Mouse (Mus musculus): ENCODE measurements around the gene Ly6g5c. TPM values are rescaled to one million over a fixed set of nuclear protein-coding genes. Genes with fewer than 3 reads are reported as not detected.
A peak's percentile ranks its signal among the peaks of the same experiment; 100 is the strongest.

Gene Ly6g5c
- total RNA-seq, 2 experiments from 2014 or later: not detected

DNA sequence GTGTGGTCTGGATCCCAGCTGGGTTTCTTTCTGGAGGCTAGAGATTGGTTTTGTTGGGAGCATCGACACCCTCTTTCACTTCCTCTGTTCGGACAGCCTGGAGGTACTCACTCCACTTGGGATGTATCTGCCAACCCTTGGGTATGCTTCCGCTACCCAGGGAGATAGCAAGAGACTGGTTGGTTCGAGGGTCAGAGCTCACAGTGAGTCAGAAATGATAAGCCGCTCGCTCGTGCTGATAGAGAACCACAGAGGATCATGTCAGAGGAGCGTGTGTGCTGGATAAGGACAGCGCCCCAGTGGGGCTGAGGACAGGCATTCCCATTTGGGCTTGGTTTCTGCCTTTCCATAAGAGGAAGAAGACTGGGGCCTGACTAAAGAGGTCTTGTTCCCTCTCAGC is 28.3 kb upstream of the Ly6g5c start:
- DNase-seq (ENCODE audit: low spot score in 2 of 2): no peak
- intact Hi-C loops (cut with DNase I): no loop called here

DNA sequence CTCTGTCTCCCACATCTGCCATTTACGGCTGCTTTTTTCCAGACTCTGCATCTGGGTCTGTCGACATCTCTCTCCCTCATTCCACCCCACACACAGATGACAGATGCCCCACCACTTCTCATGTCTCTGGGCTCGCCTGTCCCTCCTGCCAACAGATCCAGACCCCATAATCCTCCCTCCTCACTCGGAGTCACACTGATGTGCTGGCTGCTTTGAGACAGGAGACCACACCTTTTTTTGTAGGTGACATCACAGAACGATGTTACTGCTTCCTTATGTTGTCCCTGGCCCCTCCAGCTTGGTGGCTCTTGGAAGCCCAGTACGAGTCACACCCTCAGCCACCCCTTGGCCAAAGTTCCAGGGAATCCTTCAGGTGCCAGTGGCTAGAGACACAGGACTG is 27.8 kb upstream of the Ly6g5c start:
- intact Hi-C loops (cut with DNase I): no loop called here

GRCm38 (mm10) chr17:35080710-35081109 is 27.4 kb upstream of the Ly6g5c start:
- intact Hi-C loops (cut with DNase I): no loop called here
- no peak for DNase-seq (ENCODE audit: low spot score in 2 of 2)

More for the DNA sequence above, 27.8 kb upstream of the Ly6g5c start:
- DNase-seq (ENCODE audit: low spot score in 2 of 2): no peak

GRCm38 (mm10) chr17:35082841-35083576 is 25.1 kb upstream of the Ly6g5c start:
- intact Hi-C loops (cut with DNase I): no loop called here
- DNase-seq (ENCODE audit: low spot score in 2 of 2): no peak

- no peak for DNase-seq (ENCODE audit: low spot score in 2 of 2)
- intact Hi-C loops (cut with DNase I): no loop called here
Observed at GRCm38 (mm10) chr17:35083929-35084497, 24.1 kb upstream of the Ly6g5c start.

- intact Hi-C loops (cut with DNase I): no loop called here
- DNase-seq (ENCODE audit: low spot score in 2 of 2): no peak
Observed at GRCm38 (mm10) chr17:35085208-35085865, 22.7 kb upstream of the Ly6g5c start, which contains the start of gene Ly6g6f. Ly6g6f (minus strand) TSS chr17:35085610.

- peak in 1 of 2 experiments; percentile 66 for DNase-seq (ENCODE audit: low spot score in 2 of 2)
- intact Hi-C loops (cut with DNase I): no loop called here
Observed at GRCm38 (mm10) chr17:35088151-35088550, 19.9 kb upstream of the Ly6g5c start.

GRCm38 (mm10) chr17:35088825-35089644 is 19.0 kb upstream of the Ly6g5c start, which contains the start of gene Abhd16a:
Abhd16a (plus strand) TSS chr17:35089263.
- intact Hi-C loops (cut with DNase I): no loop called here
- peak; percentile 94 to 95 for DNase-seq (ENCODE audit: low spot score in 2 of 2)

DNA sequence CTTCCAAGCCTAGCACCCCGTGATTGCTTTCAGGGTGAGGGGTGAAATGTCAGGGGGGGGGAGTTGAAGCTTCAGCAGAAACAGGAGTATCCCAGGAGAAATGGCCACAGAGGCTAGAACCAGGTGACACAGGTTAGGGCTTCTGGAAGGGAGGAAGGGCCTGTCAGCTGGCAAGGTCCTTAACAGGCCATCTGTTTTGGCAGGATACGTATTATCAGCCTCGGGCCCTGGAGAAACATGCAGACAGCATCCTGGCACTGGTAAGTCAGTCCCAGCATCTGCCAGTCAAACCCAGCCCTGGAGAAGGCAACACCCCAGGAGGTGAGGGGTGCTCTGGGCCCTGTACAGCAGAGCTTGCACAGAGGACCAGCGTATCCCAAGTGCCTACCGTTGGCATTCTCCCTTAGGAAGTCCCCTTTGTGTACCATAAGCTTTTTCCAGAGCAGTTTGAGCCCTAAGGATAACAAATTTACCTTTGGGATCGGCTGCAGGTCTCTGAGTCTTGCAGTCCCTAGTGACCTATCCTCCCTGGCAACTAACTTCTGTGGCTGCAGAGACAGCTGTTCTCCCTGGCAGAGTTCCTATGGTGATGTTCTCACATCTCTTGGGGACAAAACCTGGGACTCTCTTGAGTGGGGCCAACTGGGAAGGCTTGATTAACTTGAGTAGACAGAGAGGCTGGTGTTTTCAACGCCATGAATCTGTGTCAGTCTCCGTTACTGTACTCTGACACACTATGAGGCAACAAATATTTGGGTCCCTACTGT is 17.7 kb upstream of the Ly6g5c start:
- no peak for DNase-seq (ENCODE audit: low spot score in 2 of 2)

DNA sequence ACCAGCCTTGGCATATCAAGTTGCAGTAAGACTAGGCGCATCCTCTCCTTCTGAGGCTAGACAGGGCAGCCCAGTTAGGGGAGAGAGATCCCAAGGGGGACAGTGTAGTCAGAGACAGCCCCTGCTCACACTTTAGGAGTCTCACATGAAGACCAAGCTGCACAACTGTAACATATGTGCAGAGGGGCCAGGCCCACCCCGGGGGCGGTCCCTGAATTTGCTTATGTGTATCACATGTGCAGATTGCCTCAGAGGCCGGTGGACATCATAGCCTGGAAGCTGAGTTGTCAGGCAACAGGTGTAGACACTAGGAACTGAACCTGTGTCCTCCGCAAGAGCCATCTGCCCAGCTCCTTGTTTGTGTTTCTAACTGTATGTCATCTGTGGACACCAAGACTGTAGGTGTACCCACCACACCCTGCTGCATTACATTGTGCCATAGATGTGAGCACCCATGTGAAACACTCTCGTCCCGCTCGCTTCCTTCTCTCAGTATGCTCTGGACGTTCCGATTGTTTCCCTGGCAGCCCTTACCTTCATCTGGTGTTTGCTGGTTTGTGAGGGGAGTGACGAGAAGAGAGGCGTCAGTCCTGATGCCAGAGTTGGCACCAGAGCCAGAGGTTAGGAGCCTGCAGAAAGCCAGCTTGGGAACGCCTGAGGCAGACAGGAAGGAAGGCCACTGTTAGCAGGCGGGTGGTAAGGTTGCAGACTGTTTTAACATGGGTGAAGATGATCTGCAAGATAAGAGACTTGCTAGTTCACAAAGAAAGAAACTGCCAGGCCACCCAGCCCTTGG is 15.5 kb upstream of the Ly6g5c start:
- intact Hi-C loops (cut with DNase I): no loop called here
- no peak for DNase-seq (ENCODE audit: low spot score in 2 of 2)

More for the DNA sequence above, 17.7 kb upstream of the Ly6g5c start:
- intact Hi-C loops (cut with DNase I): no loop called here

DNA sequence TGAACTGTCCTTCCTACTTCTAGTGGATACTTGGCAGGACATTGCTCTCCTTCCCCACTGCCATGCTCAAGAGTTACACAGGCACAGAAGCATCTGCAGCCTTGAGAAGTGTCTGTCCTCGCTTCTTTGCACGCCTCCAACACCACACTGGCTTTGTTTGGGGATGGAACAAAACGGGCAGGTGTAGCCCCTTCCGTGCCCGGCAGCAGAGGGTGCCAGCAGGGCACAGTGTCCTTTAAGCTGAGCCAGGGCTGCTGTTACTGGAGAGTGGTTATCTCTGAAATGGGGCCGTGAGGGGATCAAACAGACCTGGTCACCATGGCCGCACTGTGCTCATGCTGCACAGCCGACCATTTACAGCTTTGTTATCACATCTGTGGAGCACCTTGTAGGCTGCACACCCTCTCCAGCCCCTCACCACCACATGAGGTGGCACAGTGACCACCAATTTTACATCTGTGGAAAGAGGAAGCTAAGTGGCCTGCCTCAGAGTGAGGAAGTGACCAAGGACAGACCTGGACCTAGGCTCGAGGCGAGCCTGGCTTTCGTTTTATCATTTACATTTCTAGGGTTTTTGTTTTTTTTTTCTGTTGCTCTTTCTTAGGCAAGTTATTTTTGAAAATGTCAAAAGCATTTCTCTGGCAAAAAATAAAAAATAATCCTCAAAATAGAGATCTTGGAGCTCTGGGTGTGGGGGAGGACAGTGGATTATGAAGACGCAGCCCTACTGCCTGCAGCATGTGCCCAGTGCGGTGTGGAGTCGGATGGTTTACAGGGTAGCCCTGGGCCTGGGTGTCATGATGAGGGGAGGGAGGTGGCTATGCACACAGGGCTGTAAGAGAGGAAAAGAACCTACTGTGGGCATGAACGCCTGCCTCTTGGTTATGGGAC is 13.4 kb upstream of the Ly6g5c start:
- no peak for DNase-seq (ENCODE audit: low spot score in 2 of 2)
- intact Hi-C loops (cut with DNase I): no loop called here

- intact Hi-C loops (cut with DNase I): no loop called here
- no peak for DNase-seq (ENCODE audit: low spot score in 2 of 2)
Observed at GRCm38 (mm10) chr17:35096597-35096996, 11.5 kb upstream of the Ly6g5c start.

GRCm38 (mm10) chr17:35097164-35097655 is 10.9 kb upstream of the Ly6g5c start:
- DNase-seq (ENCODE audit: low spot score in 2 of 2): peak; percentile 39 to 68
- intact Hi-C loops (cut with DNase I): no loop called here

DNA sequence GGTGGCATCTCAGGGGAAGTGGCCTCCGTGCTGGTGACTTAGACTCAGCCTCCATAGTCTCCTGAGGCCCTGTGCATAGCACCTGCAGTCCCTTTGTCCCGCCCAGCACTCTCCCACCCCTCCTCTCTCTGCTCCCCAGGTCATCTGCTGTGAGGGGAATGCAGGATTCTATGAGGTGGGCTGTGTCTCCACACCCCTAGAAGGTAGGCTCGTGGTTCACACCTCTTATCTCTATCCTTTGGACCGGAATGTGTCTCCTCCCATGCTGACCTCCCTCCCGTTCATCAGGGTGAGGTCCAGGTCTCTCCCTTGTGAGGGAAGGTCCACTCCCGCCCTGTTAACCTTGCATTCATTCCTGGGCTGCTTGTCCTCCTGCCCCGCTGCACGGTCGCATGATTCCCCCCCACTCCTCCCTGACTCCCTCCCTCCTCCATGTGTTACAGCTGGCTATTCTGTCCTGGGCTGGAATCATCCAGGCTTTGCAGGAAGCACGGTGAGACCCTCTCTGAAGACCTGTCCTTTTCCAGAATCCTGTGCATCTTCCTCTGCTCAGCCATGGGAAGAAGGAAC is 7.8 kb upstream of the Ly6g5c start:
- intact Hi-C loops (cut with DNase I): no loop called here
- DNase-seq (ENCODE audit: low spot score in 2 of 2): no peak

GRCm38 (mm10) chr17:35101161-35101560 is 6.9 kb upstream of the Ly6g5c start:
- intact Hi-C loops (cut with DNase I): no loop called here
- DNase-seq (ENCODE audit: low spot score in 2 of 2): no peak

- intact Hi-C loops (cut with DNase I): no loop called here
- DNase-seq (ENCODE audit: low spot score in 2 of 2): no peak
Observed at GRCm38 (mm10) chr17:35102299-35102698, 5.8 kb upstream of the Ly6g5c start.

DNA sequence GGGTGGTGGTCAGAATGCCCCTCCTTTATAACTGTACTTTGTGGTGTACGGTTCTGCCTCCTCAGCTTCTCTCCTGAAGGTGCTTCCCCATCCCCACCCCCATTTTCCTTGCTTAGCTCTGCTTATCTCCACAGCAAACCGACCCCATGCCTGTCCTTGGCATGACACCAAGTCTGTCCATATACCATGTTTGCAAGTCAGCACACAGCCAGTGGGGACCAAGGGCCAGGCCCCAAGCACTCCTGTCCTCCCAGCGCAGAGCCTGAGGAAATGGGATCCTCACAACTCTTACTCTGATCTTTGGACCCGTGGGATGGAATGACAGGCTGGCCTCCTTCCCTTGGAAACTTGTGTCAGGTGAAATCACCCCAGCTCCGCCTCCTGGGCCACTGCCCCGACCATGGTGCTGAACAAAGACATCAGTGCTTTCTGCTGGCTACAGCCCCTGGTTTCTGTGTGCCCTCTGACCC is 4.8 kb upstream of the Ly6g5c start:
- intact Hi-C loops (cut with DNase I): no loop called here

More for the DNA sequence above, 4.8 kb upstream of the Ly6g5c start:
- no peak for DNase-seq (ENCODE audit: low spot score in 2 of 2)

Data from left cerebral cortex, postnatal 14 days (tissue).